Mouse (Mus musculus): ENCODE data around the gene Gm5678.

GRCm38 (mm10) chr16:93599461-93599860 lies 28.4 kb upstream of the Gm5678 start:
- TF ChIP-seq EP300 (IDR thresholded peaks at IDR 0.05; ENCODE audit: low read depth) (no peak), CTCF (IDR thresholded peaks at IDR 0.05; ENCODE audit: low read depth) (no peak)
